Mouse (Mus musculus) lung, postnatal 0 days (tissue): ENCODE measurements around the gene Sumo1. TPM values are rescaled to one million over a fixed set of nuclear protein-coding genes. Genes with fewer than 3 reads are reported as not detected.

ENCODE experiments used
- ATAC-seq: fragments of 200-750 bp; cut with Nextera tagmentation; 2 replicates; pipeline ENCODE4 v1.8.0; 2017; ENCODE audit warnings: moderate library complexity
- DNase-seq: peaks from one replicate; pipeline ENCODE4 v3.0.0-alpha.2; 2016; ENCODE audit warnings: low spot score
- H3K27ac ChIP-seq: fragments of 300-500 bp; sonication (generic); 2 replicates; pipeline ENCODE4 v1.5.1; 2014; ENCODE audit warnings: antibody characterized with exemption, mild to moderate bottlenecking, low read length, mixed read lengths
- H3K27me3 ChIP-seq: fragments of 300-500 bp; sonication (generic); replicated peaks from 2 replicates; pipeline ENCODE4 v1.6.1; 2014; ENCODE audit warnings: low read length, mixed read lengths; ENCODE audit not compliant: insufficient read depth
- H3K36me3 ChIP-seq: fragments of 300-500 bp; sonication (generic); 2 replicates; pipeline ENCODE4 v1.6.1; 2014; ENCODE audit warnings: low read length, mixed read lengths; ENCODE audit not compliant: insufficient read depth
- H3K4me1 ChIP-seq: fragments of 300-500 bp; sonication (generic); 2 replicates; pipeline ENCODE4 v1.6.1; 2014; ENCODE audit warnings: antibody characterized with exemption, low read depth, low read length, mixed read lengths; ENCODE audit not compliant: insufficient read depth
- H3K4me2 ChIP-seq: fragments of 300-500 bp; sonication (generic); replicated peaks from 2 replicates; pipeline ENCODE4 v1.6.1; 2014; ENCODE audit warnings: low read depth, mild to moderate bottlenecking, low read length, moderate library complexity, mixed read lengths
- H3K4me3 ChIP-seq: fragments of 300-500 bp; sonication (generic); 2 replicates; pipeline ENCODE4 v1.5.1; 2014; ENCODE audit warnings: low read depth, low read length
- H3K9ac ChIP-seq: fragments of 300-500 bp; sonication (generic); replicated peaks from 2 replicates; pipeline ENCODE4 v1.6.1; 2014; ENCODE audit warnings: low read depth, mild to moderate bottlenecking
- H3K9me3 ChIP-seq: fragments of 300-500 bp; sonication (generic); 2 replicates; pipeline ENCODE4 v1.6.1; 2016; ENCODE audit warnings: low read length, mixed read lengths
- CTCF ChIP-seq: IDR thresholded peaks from 2 replicates; pipeline ENCODE4 v1.5.1; 2016; ENCODE audit warnings: antibody characterized with exemption, mild to moderate bottlenecking
- EP300 ChIP-seq: IDR thresholded peaks from 2 replicates; pipeline ENCODE4 v1.6.1; 2016; ENCODE audit warnings: antibody characterized with exemption, mild to moderate bottlenecking, control low read depth
- WGBS: fragments of 180-500 bp; shearing (Covaris S2); extraction: QIAGEN DNeasy Blood & Tissue Kit; methylation state at CpG from one replicate; pipeline ENCODE4 v1.1.7; 2014; 5-methylcytosine and 5-hydroxymethylcytosine counted together
- polyA plus RNA-seq: library from polyadenylated mRNA; unstranded; fragments of >200 nt; fragmentation: Nextera tagmentation; extraction: Ambion mirVana; gene quantifications from 2 replicates; pipeline ENCODE4 v1.2.1, GENCODE M21; 2015

The Sumo1 gene
- polyA plus RNA-seq, 1 experiment from 2014 or later, result 257 TPM

- H3K27ac ChIP-seq, result no peak overlapping the region
- H3K9ac ChIP-seq, result no peak overlapping the region
- H3K4me1 ChIP-seq, result no peaks in the 10 kb centered on the region
- ATAC-seq, result no peak
- H3K36me3 ChIP-seq, result no peaks in the 10 kb centered on the region
- no peak for DNase-seq
- H3K4me2 ChIP-seq, result no peak overlapping the region
- H3K27me3 ChIP-seq, result no peaks in the 10 kb centered on the region
- no peak for TF ChIP-seq CTCF
- TF ChIP-seq EP300, result no peak
- H3K9me3 ChIP-seq, result no peaks in the 10 kb centered on the region
- no peak overlapping the region for H3K4me3 ChIP-seq
- 67% methylated on average over 5 of the region's 5 CpGs for WGBS
Measured at GRCm38 (mm10) chr1:59625410-59625809, 45.2 kb downstream of the Sumo1 start.

GRCm38 (mm10) chr1:59623325-59624017, 47.2 kb downstream of the Sumo1 start:
- H3K9me3 ChIP-seq, result no peaks in the 10 kb centered on the region
- H3K9ac ChIP-seq, result no peak overlapping the region
- WGBS, result 12% methylated on average over 5 of the region's 5 CpGs
- H3K27me3 ChIP-seq, result no peaks in the 10 kb centered on the region
- no peak overlapping the region for H3K4me2 ChIP-seq
- ATAC-seq, result peak; percentile 83
- no peaks in the 10 kb centered on the region for H3K4me1 ChIP-seq
- no peaks in the 10 kb centered on the region for H3K36me3 ChIP-seq
- no peak overlapping the region for H3K27ac ChIP-seq
- DNase-seq, result peak; percentile 87
- TF ChIP-seq CTCF (peak; percentile 99), EP300 (no peak)
- H3K4me3 ChIP-seq, result no peak overlapping the region

- Histone ChIP-seq H3K36me3 (no peaks in the 10 kb centered on the region), H3K4me3 (no peak overlapping the region), H3K9me3 (no peaks in the 10 kb centered on the region), H3K4me1 (no peaks in the 10 kb centered on the region), H3K27me3 (no peaks in the 10 kb centered on the region), H3K27ac (no peak overlapping the region), H3K4me2 (no peak overlapping the region), H3K9ac (no peak overlapping the region)
- no peak for ATAC-seq
- WGBS, result 88% methylated on average over 10 of the region's 10 CpGs
- no peak for DNase-seq
- TF ChIP-seq CTCF, result no peak
- no peak for TF ChIP-seq EP300
Measured at GRCm38 (mm10) chr1:59619201-59619600, 51.4 kb downstream of the Sumo1 start.

- Histone ChIP-seq H3K27me3 (no peaks in the 10 kb centered on the region), H3K4me3 (no peak overlapping the region), H3K4me2 (no peak overlapping the region), H3K9me3 (no peaks in the 10 kb centered on the region), H3K4me1 (no peaks in the 10 kb centered on the region), H3K27ac (no peak overlapping the region), H3K9ac (no peak overlapping the region), H3K36me3 (no peaks in the 10 kb centered on the region)
- DNase-seq (no peak), ATAC-seq (no peak)
- 85% methylated on average over 2 of the region's 2 CpGs for WGBS
- TF ChIP-seq CTCF (no peak), EP300 (no peak)
Measured at GRCm38 (mm10) chr1:59615021-59615420, 55.6 kb downstream of the Sumo1 start.

- Histone ChIP-seq H3K36me3 (no peaks in the 10 kb centered on the region), H3K27me3 (no peaks in the 10 kb centered on the region), H3K4me1 (no peaks in the 10 kb centered on the region), H3K4me2 (no peak overlapping the region), H3K9me3 (no peaks in the 10 kb centered on the region), H3K9ac (no peak overlapping the region), H3K27ac (no peak overlapping the region), H3K4me3 (no peak overlapping the region)
- WGBS, result 44% methylated on average over 6 of the region's 6 CpGs
- ATAC-seq (peak; percentile 79), DNase-seq (peak; percentile 87)
- TF ChIP-seq EP300 (no peak), CTCF (peak; percentile 87)
Measured at GRCm38 (mm10) chr1:59613795-59614194, 56.8 kb downstream of the Sumo1 start.

- Histone ChIP-seq H3K4me1 (no peaks in the 10 kb centered on the region), H3K27ac (no peak overlapping the region), H3K36me3 (no peaks in the 10 kb centered on the region), H3K27me3 (no peaks in the 10 kb centered on the region), H3K4me3 (no peak overlapping the region), H3K4me2 (no peak overlapping the region), H3K9me3 (no peaks in the 10 kb centered on the region), H3K9ac (no peak overlapping the region)
- DNase-seq (no peak), ATAC-seq (no peak)
- TF ChIP-seq EP300 (no peak), CTCF (peak; percentile 39)
- WGBS, result 94% methylated on average over 3 of the region's 3 CpGs
Measured at GRCm38 (mm10) chr1:59610929-59611328, 59.7 kb downstream of the Sumo1 start.
